Mouse (Mus musculus): ENCODE data around the gene Ceacam1.

GRCm38 (mm10) chr7:25411861-25412260, 65.5 kb downstream of the Ceacam1 start:
- no peak for TF ChIP-seq CTCF (IDR thresholded peaks at IDR 0.05; ENCODE audit: borderline replicate concordance, extremely low read depth, insufficient read depth, insufficient read length)
- TF ChIP-seq POLR2A (IDR thresholded peaks at IDR 0.05; ENCODE audit: borderline replicate concordance, extremely low read depth, insufficient read depth, insufficient read length, poor library complexity, severe bottlenecking), result no peak
